Mouse (Mus musculus) embryo, embryonic 10 days (tissue): Measurements from ENCODE around the gene Snapc2.

Experiments
- DNase-seq: peaks from one replicate; pipeline ENCODE4 v3.0.0-alpha.2; 2015; ENCODE audit warnings: low spot score

Snapc2 gene

DNA sequence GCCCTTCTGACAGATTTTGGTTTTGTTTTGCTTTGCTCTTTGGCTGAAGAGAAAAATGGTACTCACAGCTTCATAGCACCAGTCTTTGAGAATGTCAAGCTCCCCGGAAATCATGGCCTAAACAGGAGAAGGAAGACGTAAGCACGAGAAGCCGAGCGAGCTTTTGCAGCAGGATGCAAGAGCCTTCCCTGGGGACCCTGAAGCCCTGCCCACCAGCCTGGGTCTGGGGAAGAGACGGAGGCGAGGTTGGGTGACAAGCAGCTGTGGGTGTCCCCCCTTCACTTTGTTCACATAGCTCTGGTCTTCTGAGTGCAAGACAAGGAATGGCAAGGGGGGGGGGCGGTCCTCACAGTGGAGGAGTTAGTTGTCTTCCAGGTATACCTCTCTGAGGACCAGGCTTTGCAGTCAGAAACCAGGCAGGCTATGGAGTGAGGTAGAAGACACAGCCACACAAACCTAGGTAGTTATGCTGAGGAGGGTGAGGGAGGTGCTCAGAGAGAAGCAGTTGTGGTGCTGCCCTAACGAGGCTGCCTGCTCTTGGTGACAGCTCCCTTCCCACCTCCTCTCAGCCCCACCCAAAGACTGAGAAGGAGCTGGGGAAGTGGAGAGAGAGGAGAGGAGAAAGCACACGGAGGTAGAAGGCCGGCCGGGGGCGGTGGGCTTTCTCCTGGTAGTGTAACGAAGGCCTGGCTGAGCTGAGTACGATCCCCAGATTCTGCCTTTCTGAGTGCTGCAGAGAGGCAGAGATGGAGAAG lies 12.5 kb downstream of the Snapc2 start:
- no peak for DNase-seq

GRCm38 (mm10) chr8:4267627-4268026 lies 14.7 kb downstream of the Snapc2 start:
- DNase-seq = no peak

DNA sequence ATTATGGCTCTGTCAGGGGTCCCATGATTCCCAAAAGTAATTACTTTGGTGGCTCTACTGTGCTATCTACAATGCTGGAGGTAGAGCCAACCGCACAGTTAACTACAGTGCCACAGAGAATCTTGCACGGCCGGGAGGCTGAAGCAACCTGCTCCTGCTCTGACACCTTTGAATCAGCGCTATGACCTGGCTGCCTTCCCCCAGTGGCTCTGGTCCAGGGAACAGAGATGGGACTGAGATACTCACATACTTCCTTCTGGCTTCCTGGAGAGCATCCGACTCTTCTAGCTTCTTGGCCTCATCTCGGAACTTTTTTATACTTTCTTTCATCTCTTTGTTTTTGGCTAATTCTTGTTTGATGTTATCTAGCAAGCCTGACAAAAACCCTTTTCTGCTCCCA lies 16.7 kb downstream of the Snapc2 start:
- no peak for DNase-seq

- peak; percentile 99 for DNase-seq
Measured at GRCm38 (mm10) chr8:4275275-4276110, 22.6 kb downstream of the Snapc2 start, which contains the start of gene Timm44. TSS of gene Timm44 (minus strand) at chr8:4275913.

DNA sequence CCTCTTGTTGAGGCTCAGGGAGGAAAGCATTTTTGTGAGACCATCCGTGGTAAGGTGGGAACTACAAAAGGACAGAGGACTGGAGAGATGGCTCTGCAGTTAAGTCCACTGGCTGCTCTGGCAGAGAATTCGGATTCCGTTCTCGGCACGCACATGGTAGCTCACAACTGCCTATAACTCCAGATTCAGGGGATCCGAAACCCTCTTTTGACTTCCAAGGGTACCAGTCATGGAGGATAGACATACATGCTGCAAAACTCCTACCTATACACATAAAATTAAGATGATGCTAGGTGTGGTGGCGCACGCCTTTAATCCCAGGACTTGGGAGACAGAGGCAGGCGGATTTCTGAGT lies 23.2 kb downstream of the Snapc2 start:
- no peak for DNase-seq

DNA sequence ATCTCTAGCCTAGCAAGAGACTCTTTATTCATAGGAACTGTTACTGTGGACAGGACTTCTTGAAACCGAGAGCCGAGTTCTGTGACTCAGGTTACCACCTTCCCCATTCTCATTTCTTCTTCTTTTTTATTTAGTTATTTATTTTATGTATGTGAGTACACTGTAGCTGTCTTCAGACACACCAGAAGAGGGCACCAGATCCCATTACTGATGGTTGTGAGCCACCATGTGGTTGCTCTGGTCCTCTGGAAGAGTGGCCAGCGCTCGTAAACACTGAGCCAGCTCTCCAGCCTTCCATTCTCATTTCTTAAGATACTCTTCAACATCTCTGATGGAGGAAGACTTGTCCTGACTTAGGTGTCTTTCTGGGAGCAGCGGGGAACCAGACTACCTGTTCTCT lies 39.9 kb downstream of the Snapc2 start:
- DNase-seq = no peak

DNA sequence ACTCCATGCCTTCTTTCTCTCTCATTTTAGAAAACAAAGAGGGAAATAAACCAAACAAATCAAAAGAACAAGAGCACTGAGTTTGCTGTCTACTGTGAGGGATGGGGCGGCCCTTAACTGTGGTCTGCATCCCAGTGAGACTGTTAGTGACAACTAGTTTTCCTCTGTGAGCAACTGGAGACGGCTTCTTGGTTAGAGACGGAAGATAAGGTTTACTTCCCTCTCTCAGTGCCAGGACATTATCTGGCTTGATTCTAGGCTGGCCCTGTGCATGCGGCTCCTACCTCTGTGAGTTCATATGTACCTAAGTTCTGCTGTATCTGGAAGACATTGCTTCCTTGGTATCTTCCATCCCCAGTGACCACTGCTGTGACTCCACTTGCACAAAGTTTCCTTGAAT lies 44.9 kb downstream of the Snapc2 start:
- no peak for DNase-seq

- DNase-seq = no peak
Measured at GRCm38 (mm10) chr8:4304124-4304547, 51.3 kb downstream of the Snapc2 start.
